Mouse (Mus musculus) urinary bladder, postnatal 36 days (tissue): ENCODE results near the gene Gtf2e1.

Experiments
- DNase-seq, 2 experiments: peaks; one replicate each; pipeline ENCODE4 v3.0.0; 2022; ENCODE audit warnings: low spot score in 2 of 2, mixed read lengths in 1 of 2

Gene Gtf2e1

DNA sequence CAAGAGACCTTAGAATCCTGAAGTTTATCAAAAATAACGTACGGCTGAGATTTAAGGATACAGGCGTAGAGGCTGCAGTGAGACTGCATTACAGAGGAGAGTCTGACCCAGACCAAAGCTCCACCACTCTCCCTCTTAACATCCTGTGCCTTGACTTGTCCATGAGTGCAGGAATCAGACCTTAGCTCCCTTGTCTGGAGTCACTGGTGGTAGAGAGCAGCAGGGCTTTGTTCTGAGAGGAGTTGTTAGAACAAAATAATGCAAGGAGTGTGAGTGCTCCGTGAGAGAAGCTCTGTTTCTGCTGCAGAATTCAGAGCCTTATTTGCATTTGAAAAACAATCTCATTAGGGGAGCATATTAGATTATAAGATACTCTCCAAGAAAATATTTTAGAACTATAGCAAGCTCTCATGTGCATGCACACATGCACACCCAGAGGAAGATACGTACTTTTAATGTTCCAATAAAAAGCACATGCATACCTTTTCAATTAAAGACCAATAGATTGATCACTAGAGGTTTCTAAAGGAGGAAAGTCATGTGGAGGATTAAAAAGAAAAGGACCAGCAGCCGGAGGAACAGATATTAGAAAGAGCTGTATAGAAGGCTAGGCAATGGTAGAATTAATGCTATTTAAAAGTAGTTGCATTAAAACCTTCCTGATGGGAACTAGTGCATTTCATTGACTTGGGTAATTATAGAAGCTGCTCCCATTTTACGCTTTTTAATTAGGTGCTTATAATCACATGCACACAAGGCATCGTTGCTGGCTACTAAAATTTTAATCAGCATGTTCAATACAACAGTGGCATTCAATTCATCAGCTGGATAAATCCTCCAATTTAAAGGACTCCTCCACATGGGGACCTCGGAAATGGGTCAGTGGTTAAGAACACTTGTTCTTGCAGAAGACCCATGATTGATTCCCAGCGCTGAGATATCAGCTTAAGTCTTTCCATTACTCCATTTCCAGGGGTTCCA, 61.0 kb downstream of the Gtf2e1 start:
- DNase-seq, result no peak

DNA sequence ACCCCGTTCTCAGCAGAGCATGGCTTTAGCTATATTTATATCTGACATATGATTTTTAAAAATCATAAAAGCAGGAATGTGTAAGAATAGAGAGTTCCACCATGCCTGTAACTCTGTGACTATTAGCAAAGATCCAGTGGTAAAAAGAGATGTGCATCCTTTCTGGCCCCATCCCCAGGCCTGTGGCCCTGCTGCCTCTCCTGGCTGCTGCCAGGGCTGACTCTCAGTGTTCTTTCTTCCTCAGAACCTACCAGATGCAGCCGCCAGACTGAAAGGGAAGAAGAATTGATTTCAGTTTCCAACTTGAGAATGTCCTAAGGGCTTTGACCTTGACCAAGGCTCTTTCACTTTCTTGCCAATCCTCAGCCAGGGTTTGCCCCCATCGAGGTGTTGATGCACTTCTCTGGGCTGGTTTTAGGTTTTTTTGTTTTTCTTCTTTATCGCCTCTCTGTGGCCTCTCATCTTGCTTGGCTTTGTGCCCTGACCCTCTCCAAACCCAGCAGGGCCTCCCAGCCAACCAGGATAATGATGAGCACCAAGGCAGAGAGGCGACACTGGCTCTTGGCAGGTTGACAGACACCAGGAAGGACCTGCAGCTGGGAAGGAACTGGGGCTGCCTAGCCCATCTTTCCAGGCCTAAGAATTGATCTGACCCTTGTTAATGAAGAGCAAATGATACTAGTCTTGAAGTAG, 66.8 kb downstream of the Gtf2e1 start:
- no peak for DNase-seq

GRCm38 (mm10) chr16:37469595-37469994, 70.0 kb downstream of the Gtf2e1 start:
- no peak for DNase-seq

DNA sequence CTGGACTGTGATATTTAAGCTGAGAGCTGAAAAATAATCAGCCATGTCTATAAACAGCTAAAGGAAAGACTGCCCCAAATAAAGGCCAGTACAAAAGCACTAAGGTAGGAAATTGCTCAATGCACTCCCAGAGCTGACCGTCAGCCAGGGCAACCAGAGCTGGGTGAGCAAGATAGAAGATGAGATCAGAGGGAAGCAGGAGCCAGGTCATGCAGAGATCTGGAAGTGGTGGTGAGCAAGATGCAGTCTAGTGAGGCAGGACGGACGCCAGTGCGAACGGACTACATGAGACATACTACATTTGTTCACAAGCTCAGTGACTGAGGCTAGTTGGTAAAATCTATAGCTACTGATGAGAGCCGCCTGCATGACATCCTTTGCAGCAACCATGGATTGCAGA, 75.6 kb downstream of the Gtf2e1 start:
- no peak for DNase-seq

- no peak for DNase-seq
These were observed 76.7 kb downstream of the Gtf2e1 start for GRCm38 (mm10) chr16:37462886-37463285.

DNA sequence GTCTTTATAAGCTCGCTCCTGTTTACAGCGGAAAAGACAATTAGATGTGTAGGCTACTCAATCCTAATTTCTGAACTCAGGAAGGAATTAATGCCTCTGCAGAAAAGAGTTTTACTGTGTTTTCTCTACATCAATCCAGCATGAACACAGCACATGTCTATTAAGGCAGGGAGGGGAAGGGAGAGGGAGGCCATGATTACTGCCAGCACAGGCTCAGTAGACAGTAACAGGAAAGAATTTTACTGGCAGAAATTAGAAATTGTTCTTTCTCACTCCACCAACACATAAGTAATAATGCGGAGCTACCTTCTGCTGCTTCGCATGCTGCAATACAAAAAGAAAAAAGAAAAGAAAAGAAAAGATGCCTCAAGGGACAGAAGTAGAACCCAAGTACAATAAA, 78.0 kb downstream of the Gtf2e1 start:
- DNase-seq, result no peak
